ENCODE assay signal across 16 mouse cellular contexts in genomic region chr11:46188283-46188682, GRCm38 (mm10). TPM values are rescaled to one million over a fixed set of nuclear protein-coding genes. Genes with fewer than 3 reads are reported as not detected.
"Had no signal": no experiment of that assay in that cellular context is flagged by ENCODE, and none has a peak within 500 bp of the region (broad histone marks: within the 10 kb centered on the region; RNA-seq: fewer than 3 reads in every experiment).

No protein-coding gene starts in this region.

- H3K27ac ChIP-seq: layer of hippocampus, adult 2 months; limb, embryonic 13.5 days; liver, embryonic 14.5 days; midbrain, embryonic 13.5 days; neural tube, embryonic 15.5 days had no signal

- ATAC-seq: midbrain, embryonic 13.5 days had no signal

- H3K36me3 ChIP-seq: limb, embryonic 13.5 days had no signal

- DNase-seq: kidney, postnatal 10 days; kidney, postnatal 4 days; left cerebral cortex, postnatal 4 days; lung, adult 18-20 months; lung, postnatal 10 days; spleen, adult 18-20 months; thymus, postnatal 36 days had no signal

- H3K4me3 ChIP-seq: layer of hippocampus, adult 2 months; limb, embryonic 13.5 days; midbrain, embryonic 13.5 days; myocyte; neural tube, embryonic 15.5 days had no signal

- H3K27me3 ChIP-seq: limb, embryonic 13.5 days; midbrain, embryonic 13.5 days; neural tube, embryonic 15.5 days had no signal

- H3K4me2 ChIP-seq: limb, embryonic 13.5 days; midbrain, embryonic 13.5 days; neural tube, embryonic 15.5 days had no signal

- H3K9ac ChIP-seq: limb, embryonic 13.5 days; liver, embryonic 14.5 days; midbrain, embryonic 13.5 days; neural tube, embryonic 15.5 days had no signal

- H3K9me3 ChIP-seq: limb, embryonic 13.5 days; midbrain, embryonic 13.5 days; neural tube, embryonic 15.5 days had no signal

- H3K4me1 ChIP-seq: midbrain, embryonic 13.5 days; neural tube, embryonic 15.5 days had no signal

RNA-seq across cellular contexts. Expression of gene Nipal4, which starts 22.0 kb away (rescaled TPM):
- total RNA-seq: liver, adult 2 months; megakaryocyte-erythroid progenitor cell, adult 5-6 weeks had no signal
- polyA plus RNA-seq: liver, adult 2 months had no signal

RNA-seq across cellular contexts. Expression of gene Fndc9, which starts 47.0 kb away (rescaled TPM):
- total RNA-seq: liver, adult 2 months; megakaryocyte-erythroid progenitor cell, adult 5-6 weeks had no signal
- polyA plus RNA-seq: kidney, embryonic 14.5 days; liver, adult 2 months; liver, embryonic 14.5 days had no signal
